Mouse (Mus musculus): ENCODE measurements around the gene Eif2b1. TPM values are rescaled to one million over a fixed set of nuclear protein-coding genes. Genes with fewer than 3 reads are reported as not detected.

Eif2b1 gene
- total RNA-seq, 2 experiments from 2014 or later: 41.7 to 42.0 TPM

DNA sequence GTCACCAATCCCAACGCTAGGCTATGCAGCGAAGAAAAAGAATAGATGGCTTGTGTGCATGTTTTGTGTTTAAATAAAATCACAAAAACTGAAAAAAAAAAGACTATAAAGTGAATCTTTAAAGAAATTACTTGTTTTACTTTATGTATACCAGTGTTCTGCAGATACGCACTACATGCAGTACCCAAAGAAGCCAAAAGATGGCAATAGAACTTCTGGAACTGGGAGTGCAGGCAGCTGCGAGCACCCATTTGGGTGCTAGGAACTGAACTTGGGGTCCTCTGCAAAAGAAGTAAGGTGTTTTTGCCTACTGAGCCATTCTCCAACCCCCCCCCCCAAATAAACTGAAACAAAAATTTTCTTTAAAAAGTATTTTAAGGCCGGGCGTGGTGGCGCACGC is 55.9 kb downstream of the Eif2b1 start:
- intact Hi-C loops (cut with DNase I): no loop called here
- no peak for DNase-seq (ENCODE audit: low spot score in 2 of 2)

DNA sequence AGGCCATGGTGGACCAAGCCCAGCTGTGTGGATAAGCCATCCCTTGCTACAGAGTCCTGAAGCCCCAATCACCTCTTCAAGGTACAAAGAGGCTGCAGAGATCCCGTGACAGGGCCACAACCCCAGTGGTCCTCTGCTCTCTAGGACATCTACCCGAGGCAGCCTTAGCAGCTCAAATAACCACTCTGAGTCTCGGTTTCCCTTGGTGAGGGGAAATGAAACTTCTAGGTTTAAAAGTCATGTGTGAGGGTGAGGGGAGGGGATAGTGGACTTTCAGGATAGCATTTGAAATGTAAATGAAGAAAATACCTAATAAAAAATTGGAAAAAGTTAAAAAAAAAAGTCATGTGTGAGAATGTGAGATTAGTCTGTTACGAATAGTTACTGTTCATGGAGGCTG is 57.3 kb downstream of the Eif2b1 start:
- intact Hi-C loops (cut with DNase I): no loop called here
- no peak for DNase-seq (ENCODE audit: low spot score in 2 of 2)

Other genes with a start within 250 kb of the Eif2b1 start
- 100 to 1,000 TPM; 125 to 141 TPM for gene Cdk2ap1, start 216.0 kb downstream of the Eif2b1 start, total RNA-seq (2021)
- gene Sbno1, start 153.1 kb downstream of the Eif2b1 start, total RNA-seq (2021): 100 to 1,000 TPM; 139 to 153 TPM
- gene Kmt5a, start 139.2 kb downstream of the Eif2b1 start, total RNA-seq (2021): 10 to 100 TPM; 44.3 to 48.7 TPM
- 10 to 100 TPM; 24.7 to 25.8 TPM for gene Rilpl2, start 100.8 kb downstream of the Eif2b1 start, total RNA-seq (2021)
- gene Snrnp35, start 96.0 kb downstream of the Eif2b1 start, total RNA-seq (2021): 10 to 100 TPM; 20.9 to 24.2 TPM
- gene Rilpl1, start 47.7 kb downstream of the Eif2b1 start, total RNA-seq (2021): 10 to 100 TPM; 42.5 to 57.5 TPM
- 100 to 1,000 TPM; 103 to 104 TPM for gene Tmed2, start 38.4 kb downstream of the Eif2b1 start, total RNA-seq (2021)
- gene Ddx55, start 26.3 kb downstream of the Eif2b1 start, total RNA-seq (2021): 10 to 100 TPM; 20.5 to 26.3 TPM
- 10 to 100 TPM; 26.2 to 30.8 TPM for gene Gtf2h3, start within 50 bp of the Eif2b1 start, total RNA-seq (2021)
- 10 to 100 TPM; 54.6 to 56.1 TPM for gene Atp6v0a2, start 49.4 kb upstream of the Eif2b1 start, total RNA-seq (2021)
- gene Dnah10, start 146.0 kb upstream of the Eif2b1 start, total RNA-seq (2021): 1 to 10 TPM in 1 of 2 experiments, under 1 TPM in 1; 0.93 to 1.0 TPM